Mouse (Mus musculus): ENCODE measurements around the gene Clmn. TPM values are rescaled to one million over a fixed set of nuclear protein-coding genes. Genes with fewer than 3 reads are reported as not detected.

The Clmn gene
- total RNA-seq, 4 experiments from 2014 or later: 1.8 to 2.4 (median 2.1) TPM

Other genes with a start within 250 kb of the Clmn start
- gene Dicer1, start 113.1 kb downstream of the Clmn start, total RNA-seq (2022): 10 to 100 TPM; 21.4 to 24.6 (median 22.5) TPM
- 10 to 100 TPM in 1 of 4 experiments, 1 to 10 TPM in 3; 7.2 to 10.5 (median 7.7) TPM for gene Syne3, start 144.7 kb upstream of the Clmn start, total RNA-seq (2022)
- gene Glrx5, start 167.6 kb upstream of the Clmn start, total RNA-seq (2022): 100 to 1,000 TPM in 1 of 4 experiments, 10 to 100 TPM in 3; 74.2 to 104 (median 85.4) TPM